Mouse (Mus musculus) CD4-positive naive resting alpha-beta T cell, adult 76 days (primary cell): ENCODE measurements around the gene Atp6v1e1. TPM values are rescaled to one million over a fixed set of nuclear protein-coding genes. Genes with fewer than 3 reads are reported as not detected.

Source experiments
- total RNA-seq: library from RNA; stranded (reverse); gene quantifications from one replicate; pipeline ENCODE4 v1.2.4, GENCODE M21; 2023

The Atp6v1e1 gene
- 151 TPM for total RNA-seq

GRCm38 (mm10) chr6:120822307-120822928, at the start of gene Atp6v1e1:
TSS of gene Atp6v1e1 (minus strand) at chr6:120822793.

GRCm38 (mm10) chr6:120835474-120836374, 13.1 kb upstream of the Atp6v1e1 start, which contains the start of gene Bcl2l13:
TSS of gene Bcl2l13 (plus strand) at chr6:120836212.

GRCm38 (mm10) chr6:120773149-120773628, 49.4 kb downstream of the Atp6v1e1 start, which contains the start of gene Slc25a18:
TSS of gene Slc25a18 (plus strand) at chr6:120773578.

Other genes with a start within 250 kb of the Atp6v1e1 start
- 5.8 TPM for gene Cecr2, start 156.4 kb downstream of the Atp6v1e1 start, total RNA-seq
- not detected for gene Slc25a18, start 49.2 kb downstream of the Atp6v1e1 start, total RNA-seq
- 42.3 TPM for gene Bcl2l13, start 13.4 kb upstream of the Atp6v1e1 start, total RNA-seq
- 17.8 TPM for gene Bid, start 94.1 kb upstream of the Atp6v1e1 start, total RNA-seq